Mouse (Mus musculus) kidney, adult 2 months (tissue): Measurements from ENCODE around the gene Lyrm7. TPM values are rescaled to one million over a fixed set of nuclear protein-coding genes. Genes with fewer than 3 reads are reported as not detected.
A peak's percentile ranks its signal among the peaks of the same experiment; 100 is the strongest.

ENCODE experiments used
- DNase-seq: peaks from one replicate; pipeline ENCODE4 v3.0.0; 2021
- H3K27ac ChIP-seq: fragments of 200-500 bp; 2 replicates; pipeline ENCODE4 v1.5.1; 2012; ENCODE audit warnings: low read depth, low read length, control low read depth, inconsistent platforms; ENCODE audit not compliant: insufficient read depth
- H3K27me3 ChIP-seq: fragments of 200-500 bp; replicated peaks from 2 replicates; pipeline ENCODE4 v1.6.1; 2012; ENCODE audit warnings: mild to moderate bottlenecking, moderate library complexity, low read length, inconsistent platforms; ENCODE audit not compliant: control insufficient read depth, insufficient read depth
- H3K36me3 ChIP-seq: fragments of 200-500 bp; 2 replicates; pipeline ENCODE4 v1.6.1; 2012; ENCODE audit warnings: mild to moderate bottlenecking, moderate library complexity, low read length, inconsistent platforms; ENCODE audit not compliant: control insufficient read depth, insufficient read depth
- H3K4me1 ChIP-seq: fragments of 200-500 bp; 2 replicates; pipeline ENCODE4 v1.6.1; 2011; ENCODE audit warnings: low read length; ENCODE audit not compliant: control insufficient read depth, insufficient read depth
- H3K4me3 ChIP-seq: fragments of 200-500 bp; 2 replicates; pipeline ENCODE4 v1.5.1; 2011; ENCODE audit warnings: mild to moderate bottlenecking, low read depth, low read length, control low read depth; ENCODE audit not compliant: insufficient read depth
- CTCF ChIP-seq: fragments of 200-500 bp; conservative IDR thresholded peaks from 2 replicates; pipeline ENCODE4 v1.5.1; 2011; ENCODE audit warnings: low read depth, mild to moderate bottlenecking, control low read depth, low read length, moderate library complexity, mixed read lengths; ENCODE audit not compliant: insufficient read depth, insufficient read length
- POLR2A ChIP-seq: fragments of 200-500 bp; IDR thresholded peaks from one replicate; pipeline ENCODE4 v1.6.1; 2011; ENCODE audit warnings: low read depth, low read length, control low read depth
- WGBS: fragments of 180-500 bp; shearing (Covaris S2); methylation state at CpG from one replicate; pipeline ENCODE4 v1.1.7; 2018; 5-methylcytosine and 5-hydroxymethylcytosine counted together
- polyA plus RNA-seq: library from polyadenylated mRNA; depleted of rRNA; stranded (reverse); fragments of >200 nt; gene quantifications from 2 replicates; pipeline ENCODE4 v1.2.3, GENCODE M21; 2012

Lyrm7 gene
- polyA plus RNA-seq, 1 experiment, result 3.9 TPM

GRCm38 (mm10) chr11:54868445-54868844 lies 7.7 kb upstream of the Lyrm7 start:
- Histone ChIP-seq H3K4me1 (peaks cover 4% of the 10 kb centered on the region; the same call in 1 of the 2 replicates), H3K27ac (no peak overlapping the region), H3K36me3 (peaks cover 5% of the 10 kb centered on the region; the same call in 1 of the 2 replicates), H3K4me3 (no peak overlapping the region), H3K27me3 (no peaks in the 10 kb centered on the region)
- 65% methylated on average over 2 of the region's 2 CpGs for WGBS
- TF ChIP-seq CTCF, result no peak
- TF ChIP-seq POLR2A, result no peak
- DNase-seq, result no peak

- TF ChIP-seq POLR2A (no peak), CTCF (no peak)
- peaks cover 4% of the 10 kb centered on the region; the same call in 1 of the 2 replicates for H3K4me1 ChIP-seq
- H3K36me3 ChIP-seq, result peaks cover 5% of the 10 kb centered on the region; the same call in 1 of the 2 replicates
- DNase-seq, result no peak
- no peaks in the 10 kb centered on the region for H3K27me3 ChIP-seq
- WGBS, result 63% methylated on average over 3 of the region's 3 CpGs
- H3K4me3 ChIP-seq, result no peak overlapping the region
- no peak overlapping the region for H3K27ac ChIP-seq
These were observed 7.3 kb upstream of the Lyrm7 start for GRCm38 (mm10) chr11:54867903-54868434.

GRCm38 (mm10) chr11:54867049-54867385 lies 6.3 kb upstream of the Lyrm7 start:
- Histone ChIP-seq H3K27ac (peak overlapping the region; percentile 90), H3K27me3 (no peaks in the 10 kb centered on the region), H3K36me3 (peaks cover 5% of the 10 kb centered on the region; the same call in 1 of the 2 replicates), H3K4me1 (peaks cover 4% of the 10 kb centered on the region; the same call in 1 of the 2 replicates), H3K4me3 (peak overlapping the region; percentile 89)
- no peak for TF ChIP-seq CTCF
- no peak for TF ChIP-seq POLR2A
- peak; percentile 85 for DNase-seq
- WGBS, result 4% methylated on average over 5 of the region's 5 CpGs

GRCm38 (mm10) chr11:54866119-54867048 lies 5.7 kb upstream of the Lyrm7 start, which contains the start of gene Hint1:
Gene Hint1 (plus strand): TSS chr11:54866383.
- H3K4me3 ChIP-seq, result peak within 1 kb of the TSS; percentile 89
- peak within 1 kb of the TSS; percentile 90 for H3K27ac ChIP-seq
- DNase-seq, result peak; percentile 95
- WGBS, result under 1% methylated on average over 107 of the region's 107 CpGs
- H3K27me3 ChIP-seq, result no peaks in the 10 kb centered on the region
- peaks cover 4% of the 10 kb centered on the region; the same call in 1 of the 2 replicates for H3K4me1 ChIP-seq
- peaks cover 5% of the 10 kb centered on the region; the same call in 1 of the 2 replicates for H3K36me3 ChIP-seq
- TF ChIP-seq CTCF (no peak), POLR2A (peak; percentile 46)

GRCm38 (mm10) chr11:54865330-54866085 lies 4.8 kb upstream of the Lyrm7 start:
- peak overlapping the region; percentile 39 for H3K4me3 ChIP-seq
- TF ChIP-seq POLR2A (no peak), CTCF (no peak)
- WGBS, result 69% methylated on average over 6 of the region's 6 CpGs
- H3K4me1 ChIP-seq, result peaks cover 4% of the 10 kb centered on the region; the same call in 1 of the 2 replicates
- DNase-seq, result no peak
- no peaks in the 10 kb centered on the region for H3K27me3 ChIP-seq
- peaks cover 1% of the 10 kb centered on the region; the same call in 1 of the 2 replicates for H3K36me3 ChIP-seq
- no peak overlapping the region for H3K27ac ChIP-seq

- DNase-seq, result peak; percentile 68
- 30% methylated on average over 10 of the region's 10 CpGs for WGBS
These were observed 2.2 kb upstream of the Lyrm7 start for GRCm38 (mm10) chr11:54862621-54863520.

More at GRCm38 (mm10) chr11:54862621-54863520, 2.2 kb upstream of the Lyrm7 start:
- Histone ChIP-seq H3K4me1 (no peaks in the 10 kb centered on the region), H3K4me3 (no peak overlapping the region), H3K27me3 (no peaks in the 10 kb centered on the region), H3K27ac (no peak overlapping the region), H3K36me3 (no peaks in the 10 kb centered on the region)
- TF ChIP-seq POLR2A (no peak), CTCF (peak; percentile 85)
